Mouse (Mus musculus): ENCODE data around the gene Gm16181. TPM values are rescaled to one million over a fixed set of nuclear protein-coding genes. Genes with fewer than 3 reads are reported as not detected.

Gm16181 gene
- total RNA-seq (2014; rRNA removed) (0.37 TPM in 1 of 2 replicates, not detected in the other), polyA plus RNA-seq (2012; rRNA removed) (not detected in 2 replicates)

GRCm38 (mm10) chr17:35220156-35220952 is at the start of gene Gm16181:
TSS of gene Gm16181 (plus strand) at chr17:35220834.
- TF ChIP-seq CTCF (IDR thresholded peaks at IDR 0.05; ENCODE audit: low read depth, low read length) (no peak), POLR2A (IDR thresholded peaks at IDR 0.05; ENCODE audit: extremely low read depth, insufficient read depth, low read length) (no peak)
- H3K27ac ChIP-seq (replicated peaks; ENCODE audit: insufficient read depth, low read depth, low read length), result peak within 1 kb of the TSS; percentile 34
- H3K27me3 ChIP-seq (ENCODE audit: control insufficient read depth, insufficient read depth, low read length), result no peaks in the 10 kb centered on the region
- H3K9ac ChIP-seq (ENCODE audit: low read depth, low read length), result 0 out of 2 replicates have a peak within 1 kb of the TSS, but pooled peaks have one; percentile 24
- DNase-seq (ENCODE audit: extremely low read depth, low read depth, low spot score), result no peak
- H3K79me2 ChIP-seq (ENCODE audit: control insufficient read depth, insufficient read depth, low read length), result no peaks in the 10 kb centered on the region
- WGBS, result 74% methylated on average over 28 of the region's 28 CpGs
- no peaks in the 10 kb centered on the region for H3K36me3 ChIP-seq (ENCODE audit: control insufficient read depth, insufficient read depth, low read length)
- H3K4me1 ChIP-seq (ENCODE audit: control insufficient read depth, insufficient read depth, low read length), result peaks cover 6% of the 10 kb centered on the region
- H3K4me3 ChIP-seq (ENCODE audit: insufficient read depth, low read depth, low read length), result no peak within 1 kb of the TSS

GRCm38 (mm10) chr17:35172445-35173234 is 48.0 kb upstream of the Gm16181 start:
- WGBS, result 78% methylated on average over 11 of the region's 11 CpGs
- no peaks in the 10 kb centered on the region for H3K4me1 ChIP-seq (ENCODE audit: control insufficient read depth, insufficient read depth, low read length)
- TF ChIP-seq CTCF (IDR thresholded peaks at IDR 0.05; ENCODE audit: low read depth, low read length) (no peak), POLR2A (IDR thresholded peaks at IDR 0.05; ENCODE audit: extremely low read depth, insufficient read depth, low read length) (no peak)
- H3K4me3 ChIP-seq (ENCODE audit: insufficient read depth, low read depth, low read length), result peak overlapping the region; percentile 61
- no peaks in the 10 kb centered on the region for H3K79me2 ChIP-seq (ENCODE audit: control insufficient read depth, insufficient read depth, low read length)
- H3K36me3 ChIP-seq (ENCODE audit: control insufficient read depth, insufficient read depth, low read length), result no peaks in the 10 kb centered on the region
- no peak for DNase-seq (ENCODE audit: extremely low read depth, low read depth, low spot score)
- H3K27ac ChIP-seq (replicated peaks; ENCODE audit: insufficient read depth, low read depth, low read length), result peak overlapping the region; percentile 64
- H3K9ac ChIP-seq (ENCODE audit: low read depth, low read length), result peak overlapping the region; percentile 70
- H3K27me3 ChIP-seq (ENCODE audit: control insufficient read depth, insufficient read depth, low read length), result no peaks in the 10 kb centered on the region

DNA sequence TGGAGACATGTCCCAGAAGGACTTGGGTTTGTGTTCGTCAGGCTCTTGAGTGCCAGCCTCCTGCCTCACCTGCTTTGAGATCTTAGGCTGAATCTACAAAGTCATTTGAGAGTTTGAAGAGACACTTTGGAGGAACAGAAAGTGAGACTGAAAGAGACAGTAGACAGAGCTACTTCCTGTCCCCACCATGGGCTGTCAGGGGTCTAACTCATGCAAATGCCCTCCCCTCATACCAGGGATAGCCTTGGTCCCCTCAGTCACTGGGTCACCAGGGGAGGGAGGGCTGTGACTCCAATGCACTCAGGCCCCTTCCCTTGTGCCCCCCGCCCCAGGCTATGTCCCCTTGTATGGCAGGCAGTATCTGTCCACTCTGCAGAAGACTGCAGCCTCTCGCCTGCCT is 47.3 kb upstream of the Gm16181 start:
- Histone ChIP-seq H3K27me3 (ENCODE audit: control insufficient read depth, insufficient read depth, low read length) (no peaks in the 10 kb centered on the region), H3K4me1 (ENCODE audit: control insufficient read depth, insufficient read depth, low read length) (no peaks in the 10 kb centered on the region), H3K27ac (replicated peaks; ENCODE audit: insufficient read depth, low read depth, low read length) (peak overlapping the region; percentile 55), H3K36me3 (ENCODE audit: control insufficient read depth, insufficient read depth, low read length) (no peaks in the 10 kb centered on the region), H3K9ac (ENCODE audit: low read depth, low read length) (no peak overlapping the region), H3K4me3 (ENCODE audit: insufficient read depth, low read depth, low read length) (no peak overlapping the region), H3K79me2 (ENCODE audit: control insufficient read depth, insufficient read depth, low read length) (no peaks in the 10 kb centered on the region)
- TF ChIP-seq POLR2A (IDR thresholded peaks at IDR 0.05; ENCODE audit: extremely low read depth, insufficient read depth, low read length), result no peak
- no peak for TF ChIP-seq CTCF (IDR thresholded peaks at IDR 0.05; ENCODE audit: low read depth, low read length)
- DNase-seq (ENCODE audit: extremely low read depth, low read depth, low spot score), result no peak
- 82% methylated on average over 3 of the region's 3 CpGs for WGBS

- Histone ChIP-seq H3K79me2 (ENCODE audit: control insufficient read depth, insufficient read depth, low read length) (no peaks in the 10 kb centered on the region), H3K4me1 (ENCODE audit: control insufficient read depth, insufficient read depth, low read length) (no peaks in the 10 kb centered on the region), H3K27ac (replicated peaks; ENCODE audit: insufficient read depth, low read depth, low read length) (peak overlapping the region; percentile 31; the same call in 1 of the 2 replicates), H3K9ac (ENCODE audit: low read depth, low read length) (no peak overlapping the region), H3K36me3 (ENCODE audit: control insufficient read depth, insufficient read depth, low read length) (no peaks in the 10 kb centered on the region), H3K27me3 (ENCODE audit: control insufficient read depth, insufficient read depth, low read length) (no peaks in the 10 kb centered on the region), H3K4me3 (ENCODE audit: insufficient read depth, low read depth, low read length) (no peak overlapping the region)
- no peak for DNase-seq (ENCODE audit: extremely low read depth, low read depth, low spot score)
- TF ChIP-seq CTCF (IDR thresholded peaks at IDR 0.05; ENCODE audit: low read depth, low read length), result no peak
- TF ChIP-seq POLR2A (IDR thresholded peaks at IDR 0.05; ENCODE audit: extremely low read depth, insufficient read depth, low read length), result no peak
- 67% methylated on average over 8 of the region's 8 CpGs for WGBS
These were observed 46.2 kb upstream of the Gm16181 start for GRCm38 (mm10) chr17:35174201-35174977.

DNA sequence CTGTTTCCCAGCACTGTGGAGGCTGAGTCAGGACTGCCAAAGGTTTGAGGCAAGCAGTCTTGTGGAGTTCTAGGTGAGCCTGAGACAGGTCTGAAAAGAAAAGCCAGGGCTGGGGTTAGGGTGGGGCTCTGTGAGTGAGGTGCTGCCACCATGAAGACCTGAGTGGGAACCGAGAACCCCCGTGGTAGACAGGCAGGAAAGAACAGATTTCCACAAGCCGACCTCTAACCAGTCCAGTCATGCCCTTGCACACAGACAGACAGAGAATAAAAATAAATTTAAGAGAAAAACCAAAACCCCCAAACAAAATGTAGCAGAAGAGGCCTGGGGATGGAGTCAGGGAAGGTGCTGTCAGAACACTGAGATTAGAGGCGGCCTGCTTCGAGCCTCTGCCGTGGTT is 45.3 kb upstream of the Gm16181 start:
- Histone ChIP-seq H3K27ac (replicated peaks; ENCODE audit: insufficient read depth, low read depth, low read length) (no peak overlapping the region), H3K79me2 (ENCODE audit: control insufficient read depth, insufficient read depth, low read length) (no peaks in the 10 kb centered on the region), H3K4me1 (ENCODE audit: control insufficient read depth, insufficient read depth, low read length) (no peaks in the 10 kb centered on the region), H3K36me3 (ENCODE audit: control insufficient read depth, insufficient read depth, low read length) (no peaks in the 10 kb centered on the region), H3K4me3 (ENCODE audit: insufficient read depth, low read depth, low read length) (no peak overlapping the region), H3K27me3 (ENCODE audit: control insufficient read depth, insufficient read depth, low read length) (no peaks in the 10 kb centered on the region), H3K9ac (ENCODE audit: low read depth, low read length) (no peak overlapping the region)
- DNase-seq (ENCODE audit: extremely low read depth, low read depth, low spot score), result no peak
- TF ChIP-seq CTCF (IDR thresholded peaks at IDR 0.05; ENCODE audit: low read depth, low read length) (no peak), POLR2A (IDR thresholded peaks at IDR 0.05; ENCODE audit: extremely low read depth, insufficient read depth, low read length) (no peak)
- WGBS, result 82% methylated on average over 6 of the region's 6 CpGs
